Mouse (Mus musculus) lung, postnatal 25 days (tissue): ENCODE measurements around the gene Pdgfb.
A peak's percentile ranks its signal among the peaks of the same experiment; 100 is the strongest.

Source experiments
- DNase-seq: peaks from one replicate; pipeline ENCODE4 v3.0.0; 2022; ENCODE audit warnings: low spot score

Gene Pdgfb

GRCm38 (mm10) chr15:79956559-79956958 is 58.2 kb downstream of the Pdgfb start:
- peak; percentile 87 for DNase-seq

- DNase-seq, result peak; percentile 61
Measured at GRCm38 (mm10) chr15:79953470-79953869, 61.3 kb downstream of the Pdgfb start.

- peak; percentile 83 for DNase-seq
Measured at GRCm38 (mm10) chr15:79952504-79953231, 62.1 kb downstream of the Pdgfb start.

- peak; percentile 77 for DNase-seq
Measured at GRCm38 (mm10) chr15:79951730-79952503, 62.9 kb downstream of the Pdgfb start.

GRCm38 (mm10) chr15:79951226-79951625 is 63.6 kb downstream of the Pdgfb start:
- no peak for DNase-seq

- peak; percentile 85 for DNase-seq
Measured at GRCm38 (mm10) chr15:79950250-79951025, 64.3 kb downstream of the Pdgfb start.

GRCm38 (mm10) chr15:79947681-79948080 is 67.1 kb downstream of the Pdgfb start:
- DNase-seq, result no peak

GRCm38 (mm10) chr15:79946790-79947189 is 68.0 kb downstream of the Pdgfb start:
- no peak for DNase-seq

GRCm38 (mm10) chr15:79946022-79946421 is 68.8 kb downstream of the Pdgfb start:
- peak; percentile 90 for DNase-seq
